Mouse (Mus musculus) central nervous system, embryonic 14 days (tissue): ENCODE data around the gene Cadm4. TPM values are rescaled to one million over a fixed set of nuclear protein-coding genes. Genes with fewer than 3 reads are reported as not detected.

Experiments
- polyA plus RNA-seq: library from polyadenylated mRNA; depleted of rRNA; stranded (reverse); fragments of >200 nt; gene quantifications from 2 replicates; pipeline ENCODE4 v1.2.3, GENCODE M21; 2012; rRNA removed

Cadm4 gene
- 219 and 267 TPM in 2 replicates for polyA plus RNA-seq

DNA sequence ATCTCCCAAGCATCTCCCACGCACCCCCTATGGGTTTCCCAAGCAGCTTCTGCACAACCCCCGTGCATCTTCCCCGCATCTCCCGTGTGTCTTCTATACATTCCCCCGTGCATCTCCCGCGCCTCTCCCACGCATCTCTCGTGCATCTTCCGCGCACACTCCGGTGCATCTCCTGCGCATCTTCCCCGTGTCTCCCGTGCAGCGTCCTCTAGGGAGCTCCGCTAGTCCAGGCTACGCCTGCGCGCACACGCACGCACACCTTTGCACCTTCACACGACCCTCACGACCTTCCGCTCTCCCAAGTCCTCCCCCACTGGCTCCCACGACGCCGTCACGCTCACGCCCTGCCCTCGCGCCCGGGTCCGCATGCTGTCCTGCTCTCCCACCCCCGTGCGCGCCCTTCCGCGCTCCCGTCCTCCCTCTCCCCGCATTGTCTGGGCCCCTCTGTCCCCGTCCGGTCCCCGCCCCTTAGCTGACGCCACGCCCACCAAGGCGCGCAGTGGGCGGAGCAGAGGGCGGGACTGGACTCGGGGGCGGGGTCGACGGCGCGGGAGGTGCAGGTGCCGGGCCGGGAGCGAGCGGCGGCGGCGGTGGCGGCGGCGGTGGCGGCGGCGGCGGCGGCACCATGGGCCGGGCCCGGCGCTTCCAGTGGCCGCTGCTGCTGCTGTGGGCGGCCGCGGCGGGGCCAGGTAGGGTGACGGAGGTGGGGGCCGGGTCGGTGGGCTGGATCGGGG, at the start of gene Cadm4:
Cadm4 (plus strand) TSS at position 550 of the 734 bp plus-strand sequence.

DNA sequence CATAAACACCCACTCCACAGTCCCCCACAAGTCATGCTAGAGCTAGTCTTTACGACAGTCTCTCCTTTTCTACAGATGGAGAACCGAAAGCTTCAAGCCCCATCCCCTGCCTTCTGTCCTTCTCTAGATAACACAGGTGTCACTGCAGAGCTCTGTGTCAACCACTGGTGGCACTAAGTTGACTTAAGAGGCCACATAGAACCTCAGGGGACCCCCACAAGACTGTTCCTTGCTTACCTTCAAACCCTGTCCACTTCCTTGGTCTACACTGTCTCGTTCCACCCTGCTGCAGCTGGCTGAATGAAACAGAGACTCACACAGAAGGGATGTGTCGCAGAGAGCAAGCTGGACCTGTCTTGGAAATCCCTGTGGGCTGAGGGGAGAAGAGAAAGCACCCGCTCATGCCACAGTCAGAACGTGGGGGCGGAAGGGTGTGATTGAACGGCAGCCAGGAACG, 29.9 kb upstream of the Cadm4 start, which contains the start of gene Irgc1:
Irgc1 (minus strand) TSS at position 443 of the 457 bp plus-strand sequence.

DNA sequence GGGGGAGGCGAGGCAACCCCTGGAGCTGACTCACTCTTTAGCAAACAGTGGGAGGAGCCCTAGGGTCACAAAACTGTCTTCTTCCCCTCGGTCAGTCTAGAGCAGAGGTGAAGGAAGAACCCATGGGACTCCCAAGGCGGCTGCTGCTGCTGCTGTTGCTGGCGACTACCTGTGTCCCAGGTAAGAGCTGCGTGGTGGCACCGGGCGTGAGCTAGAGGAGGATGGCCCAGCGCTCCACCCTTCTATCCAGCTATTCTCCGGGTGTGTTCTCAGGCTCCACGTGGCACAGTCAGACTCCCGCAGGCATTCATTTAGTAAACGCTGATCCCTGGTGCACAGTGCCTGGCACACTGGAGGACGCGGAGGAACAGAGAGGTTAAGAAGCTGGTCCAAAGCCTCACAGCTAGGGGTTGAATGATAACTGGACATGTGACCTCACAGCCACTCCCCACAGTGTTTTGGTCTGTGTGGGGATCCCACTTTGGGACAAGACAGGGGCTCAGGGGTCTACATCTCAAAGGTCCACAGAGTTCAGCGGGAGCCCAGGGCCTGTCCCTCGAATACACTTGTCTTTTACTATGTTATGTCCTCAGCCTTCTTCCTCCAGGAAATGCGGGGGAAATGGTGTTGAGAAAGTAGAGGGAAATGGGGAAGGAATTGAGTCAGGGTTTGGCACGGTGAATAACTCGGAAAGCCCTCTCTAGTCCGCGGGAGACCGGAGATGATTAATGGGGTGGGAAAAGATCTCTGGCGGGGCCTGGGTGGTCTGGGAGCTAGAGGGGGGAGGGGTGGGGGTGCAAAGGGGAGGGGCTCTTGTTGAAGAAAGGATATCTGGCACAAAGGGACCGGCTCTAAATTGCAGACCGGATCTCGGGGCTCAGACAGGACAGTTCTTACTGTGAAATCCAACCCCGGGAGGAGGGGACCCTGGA, 19.2 kb upstream of the Cadm4 start, which contains the start of gene Plaur:
Plaur (plus strand) TSS at position 97 of the 932 bp plus-strand sequence.

DNA sequence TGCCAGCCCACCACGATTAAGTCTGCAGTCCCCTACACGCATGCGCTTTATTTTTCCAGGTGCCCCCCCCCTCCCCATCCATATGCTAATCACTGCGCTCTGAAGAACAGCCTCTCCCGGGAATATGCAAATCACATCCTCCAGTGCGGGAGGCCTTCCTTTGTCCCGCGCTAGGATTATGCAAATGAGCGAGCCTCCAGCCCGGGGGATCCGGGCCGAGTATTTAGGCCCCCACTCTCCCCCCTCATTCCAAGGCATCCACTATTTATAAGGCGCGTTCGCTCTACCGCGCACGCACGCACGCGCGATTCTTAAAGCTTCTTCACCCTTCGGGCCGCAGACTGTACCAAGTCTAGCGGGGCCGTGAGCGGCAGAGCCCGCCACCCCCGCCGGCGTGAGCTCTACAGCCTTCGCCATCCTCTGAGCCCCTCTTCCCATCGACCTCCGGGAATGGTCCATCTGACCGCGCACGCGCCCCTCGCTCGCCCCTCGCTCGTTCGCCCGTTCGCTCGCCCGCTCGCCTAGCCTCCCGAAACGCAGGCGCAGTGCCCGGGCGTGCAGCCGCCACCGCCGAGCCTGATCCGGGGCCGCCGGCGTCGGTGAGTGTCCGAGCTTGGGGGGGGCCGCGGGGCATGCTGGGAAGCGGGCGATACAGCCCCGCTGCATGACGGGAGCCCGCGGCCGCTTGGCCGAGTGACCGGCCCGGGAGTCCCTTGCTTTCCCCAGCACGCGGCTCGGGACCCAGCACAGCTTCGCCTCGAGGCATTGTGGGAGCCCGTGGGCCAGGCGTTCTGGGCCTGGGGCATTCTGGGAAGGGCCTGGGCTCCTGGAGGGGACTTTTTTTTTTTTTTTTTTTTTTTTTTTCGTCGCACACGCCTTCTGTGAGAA, 25.3 kb downstream of the Cadm4 start, which contains the start of gene Zfp428:
Zfp428 (plus strand) TSS at position 169 of the 888 bp plus-strand sequence.

DNA sequence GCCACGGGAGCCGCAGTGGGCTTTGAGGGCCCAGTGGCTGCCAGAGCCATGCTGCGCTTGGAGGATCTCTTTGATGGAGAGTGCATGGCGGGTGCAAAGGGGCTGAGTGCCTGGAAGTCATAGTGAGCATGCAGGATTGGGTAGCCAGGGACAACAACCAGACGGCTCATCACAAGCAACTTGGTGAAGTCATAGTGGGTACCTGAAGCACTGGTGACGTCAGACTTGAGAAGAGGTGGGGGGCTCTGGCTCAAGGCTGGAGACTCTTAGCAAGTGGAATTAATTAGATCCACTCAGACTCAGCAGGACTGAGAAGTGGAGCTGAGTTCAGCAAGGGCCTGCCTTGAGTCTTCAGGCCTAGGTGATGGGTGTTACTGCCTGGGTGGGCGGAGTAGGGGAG, 30.5 kb downstream of the Cadm4 start, which contains the start of gene AC161166.1:
AC161166.1 (minus strand) TSS at position 101 of the 400 bp plus-strand sequence.

DNA sequence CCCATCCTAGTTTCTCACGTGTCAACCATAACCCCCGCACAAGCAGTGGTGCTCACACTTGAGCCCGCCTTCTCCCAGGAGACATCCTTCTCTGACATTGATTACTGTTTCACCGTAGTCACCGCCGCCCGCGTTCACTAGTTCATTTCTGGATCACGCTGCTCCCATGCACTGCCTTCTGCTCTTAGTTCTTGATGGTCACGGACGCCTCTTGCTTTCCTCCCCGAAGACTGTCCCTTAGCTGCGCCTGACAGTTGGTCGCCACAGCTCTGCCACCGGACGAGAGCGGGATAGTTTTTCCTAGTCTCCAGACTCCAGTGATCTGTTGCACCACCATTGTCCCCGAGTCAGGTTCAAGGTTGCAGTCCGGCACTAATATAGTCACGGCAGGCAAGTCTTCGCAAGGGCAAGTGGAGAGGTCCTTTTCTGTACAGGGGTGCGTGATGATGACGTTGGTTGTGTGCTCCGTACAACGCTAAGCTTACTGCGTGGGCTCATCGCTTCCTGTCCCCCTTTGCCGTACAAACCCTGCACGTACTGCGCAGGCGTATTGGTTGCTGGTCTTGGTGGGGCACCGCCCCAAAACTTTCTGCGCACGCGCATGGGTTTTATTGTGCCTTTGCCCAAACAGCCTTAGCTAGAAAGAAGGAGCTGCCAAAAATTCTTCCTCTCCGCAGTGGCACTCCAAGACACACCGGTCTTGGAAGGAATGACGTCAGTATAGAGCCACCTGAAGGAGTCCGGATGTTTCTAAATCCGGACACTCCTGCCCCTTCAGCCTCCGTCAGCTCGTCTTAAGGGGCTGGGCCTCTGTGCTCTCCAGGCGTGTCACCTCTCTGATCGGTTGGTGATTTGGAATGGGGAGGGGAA, 48.5 kb downstream of the Cadm4 start, which contains the start of gene Irgq:
Irgq (plus strand) TSS at position 628 of the 870 bp plus-strand sequence.

DNA sequence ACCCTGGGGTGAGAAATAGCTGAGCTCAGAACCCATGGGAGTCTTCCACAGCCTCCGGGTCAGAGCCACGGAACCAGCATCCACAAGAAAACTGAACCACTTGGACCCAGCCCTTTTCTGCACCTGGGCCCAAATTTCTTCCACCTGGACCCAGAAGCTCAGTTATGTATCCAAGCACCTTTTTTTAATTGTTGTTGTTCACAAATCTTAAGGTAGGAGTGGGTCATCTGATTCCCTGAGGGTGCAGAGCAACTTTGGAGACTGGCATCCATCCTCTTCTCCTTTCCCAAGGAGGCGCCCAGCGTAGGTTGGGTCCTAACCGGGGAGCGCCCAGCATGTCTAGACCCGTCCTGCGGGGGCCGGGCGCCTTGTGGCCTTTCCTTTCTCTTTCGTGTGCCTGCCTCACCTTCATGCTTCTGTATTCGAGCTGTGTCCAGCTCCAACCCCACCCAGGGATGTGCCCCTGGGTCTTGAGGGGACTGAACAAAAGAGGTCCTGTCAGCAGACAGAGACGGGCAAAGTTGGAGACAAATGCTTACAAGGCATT, 64.3 kb downstream of the Cadm4 start, which contains the start of the genes Pinlyp and Xrcc1:
Pinlyp (minus strand) TSS at position 51 of the 547 bp plus-strand sequence.
Xrcc1 (plus strand) TSS at position 222 of the 547 bp plus-strand sequence.

Other genes starting within 250 kb of the Cadm4 start
- gene Zfp109, start 244.5 kb upstream of the Cadm4 start, polyA plus RNA-seq = 3.3 and 3.7 TPM in 2 replicates
- gene Zfp108, start 227.2 kb upstream of the Cadm4 start, polyA plus RNA-seq = 3.5 and 3.7 TPM in 2 replicates
- 7.4 and 7.7 TPM in 2 replicates for gene Zfp93, start 211.6 kb upstream of the Cadm4 start, polyA plus RNA-seq
- 44.8 and 45.5 TPM in 2 replicates for gene Zfp61, start 180.8 kb upstream of the Cadm4 start, polyA plus RNA-seq
- gene Zfp94, start 165.4 kb upstream of the Cadm4 start, polyA plus RNA-seq = 22.7 and 24.5 TPM in 2 replicates
- 0.09 and 0.11 TPM in 2 replicates for gene Tescl, start 148.1 kb upstream of the Cadm4 start, polyA plus RNA-seq
- gene Lypd5, start 132.8 kb upstream of the Cadm4 start, polyA plus RNA-seq = not detected in 2 replicates
- gene Kcnn4, start 111.8 kb upstream of the Cadm4 start, polyA plus RNA-seq = 0.88 and 2.0 TPM in 2 replicates
- gene Smg9, start 82.4 kb upstream of the Cadm4 start, polyA plus RNA-seq = 61.7 and 66.7 TPM in 2 replicates
- gene Irgc1, start 29.7 kb upstream of the Cadm4 start, polyA plus RNA-seq = not detected in 2 replicates
- gene Plaur, start 19.5 kb upstream of the Cadm4 start, polyA plus RNA-seq = 2.0 and 3.5 TPM in 2 replicates
- gene Zfp428, start 25.0 kb downstream of the Cadm4 start, polyA plus RNA-seq = 237 and 300 TPM in 2 replicates
- gene AC161166.1, start 30.4 kb downstream of the Cadm4 start, polyA plus RNA-seq = not detected in 2 replicates
- 40.1 and 42.5 TPM in 2 replicates for gene Irgq, start 48.7 kb downstream of the Cadm4 start, polyA plus RNA-seq
- 0.15 and 0.32 TPM in 2 replicates for gene Pinlyp, start 64.1 kb downstream of the Cadm4 start, polyA plus RNA-seq
- 87.2 and 95.1 TPM in 2 replicates for gene Xrcc1, start 64.3 kb downstream of the Cadm4 start, polyA plus RNA-seq
- gene Ethe1, start 105.5 kb downstream of the Cadm4 start, polyA plus RNA-seq = 15.3 and 15.7 TPM in 2 replicates
- 4.1 and 5.7 TPM in 2 replicates for gene Zfp575, start 105.6 kb downstream of the Cadm4 start, polyA plus RNA-seq
- gene Phldb3, start 128.7 kb downstream of the Cadm4 start, polyA plus RNA-seq = 0.17 and 0.85 TPM in 2 replicates
- 0.15 and 2.2 TPM in 2 replicates for gene Lypd3, start 154.5 kb downstream of the Cadm4 start, polyA plus RNA-seq
- gene Tex101, start 194.7 kb downstream of the Cadm4 start, polyA plus RNA-seq = not detected in 2 replicates
- gene BC049730, start 227.2 kb downstream of the Cadm4 start, polyA plus RNA-seq = not detected in 2 replicates
- gene Gm4763, start 244.9 kb downstream of the Cadm4 start, polyA plus RNA-seq = not detected in 2 replicates